Mouse (Mus musculus) liver, embryonic 14.5 days (tissue): ENCODE data around the gene Clcnkb.

ENCODE experiments used
- CTCF ChIP-seq: IDR thresholded peaks from 2 replicates; pipeline ENCODE4 v1.5.1; 2016; ENCODE audit warnings: antibody characterized with exemption, low read depth, control low read depth
- EP300 ChIP-seq: IDR thresholded peaks from 2 replicates; pipeline ENCODE4 v1.6.1; 2016; ENCODE audit warnings: antibody characterized with exemption, low read depth

DNA sequence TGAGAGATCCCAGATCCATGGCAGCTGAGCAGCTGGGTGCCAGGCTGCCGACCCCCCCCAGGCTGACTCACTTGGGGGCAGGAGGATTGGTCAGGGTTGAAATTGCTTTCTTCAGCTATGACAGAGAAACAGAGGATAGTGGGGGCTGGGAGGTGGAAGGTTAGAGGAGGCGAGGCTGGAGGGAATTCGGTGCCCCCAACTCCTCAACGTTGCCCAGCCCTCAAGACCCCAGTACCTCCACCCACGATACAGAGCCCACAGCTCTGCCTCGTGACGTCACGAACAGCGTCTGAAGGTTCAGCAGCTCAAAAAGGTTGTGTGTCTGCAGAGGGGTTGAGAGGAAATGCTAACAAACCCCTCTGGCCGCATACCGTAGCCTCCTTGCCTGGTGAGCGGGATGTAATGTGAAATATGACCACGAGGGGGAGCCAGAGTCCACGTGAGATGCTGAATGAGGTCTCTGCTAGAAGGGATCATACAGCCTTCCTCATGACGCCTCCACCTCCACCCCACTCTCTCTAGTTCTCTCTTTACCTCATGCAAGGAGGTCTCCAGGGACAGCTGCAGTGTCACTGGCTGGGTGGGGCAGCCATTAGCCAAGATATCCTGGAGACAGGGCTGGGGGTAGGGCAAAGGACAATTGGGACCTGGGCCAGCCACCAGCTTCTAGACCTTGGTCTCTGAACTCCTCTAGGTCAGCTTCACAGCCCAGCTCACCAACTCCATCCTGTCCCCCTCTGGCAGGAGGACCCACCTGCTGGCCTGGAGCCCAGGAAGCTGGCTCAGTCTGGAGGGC lies 11.1 kb downstream of the Clcnkb start:
- peak; percentile 98 for TF ChIP-seq CTCF
- no peak for TF ChIP-seq EP300
